Mouse (Mus musculus) retina, embryonic 14.5 days (tissue): ENCODE data around the gene Atp6v0b.

Experiments
- DNase-seq: peaks from one replicate; pipeline ENCODE4 v3.0.0-alpha.2; 2015; ENCODE audit warnings: low spot score

Gene Atp6v0b

DNA sequence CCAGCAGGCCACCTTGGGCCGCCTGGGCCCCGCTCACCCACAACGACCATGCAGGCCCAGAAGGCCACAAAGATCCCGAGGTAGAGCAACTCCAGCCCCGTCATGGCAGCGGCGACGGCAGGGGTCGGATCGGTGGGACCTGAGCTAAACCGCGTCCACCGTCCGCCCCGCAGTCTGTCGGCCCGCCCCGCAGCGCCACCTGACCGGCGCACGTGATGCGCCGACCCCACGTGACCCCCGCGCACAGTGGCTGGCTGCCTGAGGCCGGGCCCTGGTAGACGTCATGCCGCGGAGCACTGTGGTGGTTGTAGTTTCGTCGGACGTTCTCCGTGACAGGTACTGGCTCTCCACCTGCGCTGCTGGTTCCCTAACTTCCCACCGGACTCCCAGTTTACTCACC lies at the start of gene Atp6v0b:
Atp6v0b (minus strand) TSS at position 201 of the 400 bp plus-strand sequence.
- DNase-seq, result peak; percentile 92

DNA sequence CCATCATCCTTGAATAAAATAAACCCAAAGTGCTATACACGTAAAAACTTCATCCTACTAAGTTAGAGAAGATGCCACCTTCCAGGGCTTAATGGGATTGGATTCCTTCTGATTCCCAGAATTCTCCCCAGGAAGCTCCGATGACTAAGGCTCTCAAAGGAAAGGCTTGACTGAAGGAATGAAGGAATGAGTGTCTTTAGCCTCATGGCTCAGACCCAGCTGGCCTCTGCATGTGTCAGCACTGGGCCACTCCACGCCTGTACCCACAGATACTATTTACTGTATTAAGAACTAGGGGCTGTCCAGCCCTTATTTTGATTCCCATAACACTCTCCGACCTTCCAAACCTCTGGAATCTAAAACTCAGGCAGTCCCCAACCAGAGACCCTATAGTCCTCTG lies 46.9 kb upstream of the Atp6v0b start:
- DNase-seq, result no peak

- no peak for DNase-seq
Measured at GRCm38 (mm10) chr4:117933248-117933647, 46.1 kb upstream of the Atp6v0b start.

DNA sequence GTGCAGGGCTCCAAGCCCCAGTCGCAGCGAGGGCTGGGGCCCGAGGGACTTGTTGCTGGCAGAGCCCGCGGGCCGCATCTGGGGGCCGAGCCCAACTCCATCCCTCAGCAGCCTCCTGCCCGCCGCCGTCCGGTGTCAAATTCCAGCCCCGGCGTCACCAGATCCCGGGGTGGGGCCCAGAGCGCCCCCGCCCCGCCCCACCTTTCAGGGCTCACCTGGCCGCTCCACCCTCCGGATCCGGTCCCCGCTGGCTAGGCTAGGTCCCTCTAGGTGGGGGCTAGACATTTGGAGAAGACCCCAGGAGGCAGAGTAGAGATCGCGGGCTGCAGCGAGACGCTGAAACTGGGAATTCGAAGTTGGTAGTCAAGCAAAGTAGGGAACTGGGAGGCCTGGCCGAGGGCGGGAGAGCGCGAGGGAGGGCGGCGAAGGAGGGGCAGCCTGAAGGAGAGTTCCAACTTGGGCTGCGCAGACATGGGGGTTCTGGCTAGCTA lies 42.3 kb upstream of the Atp6v0b start, which contains the start of gene Artn:
Artn (minus strand) TSS at position 373 of the 491 bp plus-strand sequence.
- peak; percentile 45 for DNase-seq

GRCm38 (mm10) chr4:117928699-117929241 lies 41.6 kb upstream of the Atp6v0b start:
- DNase-seq, result peak; percentile 76

DNA sequence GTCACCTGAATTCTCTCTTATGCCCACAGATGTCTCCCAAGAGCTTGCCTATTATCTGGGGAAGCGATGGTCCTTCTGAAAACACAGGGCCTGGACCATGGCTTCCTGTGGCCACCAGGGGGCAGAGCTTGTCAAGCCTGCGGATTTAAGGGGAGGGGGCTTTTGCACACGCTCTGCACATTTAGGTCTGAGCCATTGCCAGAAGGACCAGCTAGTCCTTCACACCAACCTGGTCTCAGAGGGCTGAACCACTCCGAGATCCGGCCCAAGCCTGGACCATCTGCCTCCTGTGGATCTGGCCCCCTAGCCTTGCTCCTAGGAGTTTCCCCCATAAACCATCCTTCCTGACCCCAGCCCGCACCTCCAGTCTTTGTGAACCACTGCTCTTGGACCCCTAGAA lies 41.1 kb upstream of the Atp6v0b start:
- peak; percentile 82 for DNase-seq

GRCm38 (mm10) chr4:117926545-117927482 lies 39.7 kb upstream of the Atp6v0b start:
- peak; percentile 66 for DNase-seq

- no peak for DNase-seq
Measured at GRCm38 (mm10) chr4:117924916-117925315, 37.8 kb upstream of the Atp6v0b start.

GRCm38 (mm10) chr4:117923450-117923849 lies 36.3 kb upstream of the Atp6v0b start:
- no peak for DNase-seq

GRCm38 (mm10) chr4:117921358-117921757 lies 34.2 kb upstream of the Atp6v0b start:
- no peak for DNase-seq

GRCm38 (mm10) chr4:117918762-117919161 lies 31.6 kb upstream of the Atp6v0b start:
- DNase-seq, result no peak

- DNase-seq, result no peak
Measured at GRCm38 (mm10) chr4:117918261-117918660, 31.1 kb upstream of the Atp6v0b start.

DNA sequence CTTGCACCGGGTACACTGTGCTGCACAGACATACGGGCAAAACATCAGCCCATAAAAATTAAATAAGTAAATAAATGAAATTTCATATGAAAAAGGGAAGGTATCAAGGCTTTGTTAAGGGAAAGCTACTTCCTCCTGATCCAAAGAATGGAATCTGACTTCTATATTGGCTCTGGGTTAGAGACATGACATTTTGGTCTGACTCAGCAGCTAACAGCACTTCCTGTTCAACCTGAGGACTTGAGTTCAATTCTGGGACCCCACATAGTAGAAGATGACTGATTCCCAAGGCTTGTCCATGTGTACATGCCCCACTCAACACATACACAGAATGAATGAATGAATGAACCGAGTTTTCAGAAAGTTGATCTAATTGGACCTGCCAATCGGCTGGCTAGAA lies 30.7 kb upstream of the Atp6v0b start:
- no peak for DNase-seq

GRCm38 (mm10) chr4:117917402-117917801 lies 30.3 kb upstream of the Atp6v0b start:
- no peak for DNase-seq

DNA sequence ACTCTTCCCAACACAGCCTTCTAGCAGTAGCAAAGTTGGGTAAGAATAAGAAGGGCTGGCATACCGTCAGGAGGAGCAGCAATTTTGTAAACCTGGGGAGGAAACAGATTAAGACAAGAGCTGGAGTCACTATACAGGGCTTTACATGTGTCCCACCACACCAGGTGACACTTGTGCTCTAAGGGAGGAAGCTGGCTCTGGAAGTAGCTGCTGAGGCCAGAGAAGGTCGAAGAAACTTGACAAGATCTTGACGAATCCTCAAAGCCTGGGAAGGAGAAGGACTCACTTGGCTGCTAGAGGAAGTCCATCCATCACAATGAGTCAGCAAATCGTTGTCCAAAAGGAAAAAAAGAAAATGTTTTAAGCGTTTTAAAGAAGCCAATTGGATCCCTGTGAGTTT lies 29.3 kb upstream of the Atp6v0b start:
- DNase-seq, result no peak

GRCm38 (mm10) chr4:117915489-117916105 lies 28.5 kb upstream of the Atp6v0b start:
- DNase-seq, result no peak

GRCm38 (mm10) chr4:117914591-117915442 lies 27.7 kb upstream of the Atp6v0b start, which contains the start of gene Ipo13:
TSS of gene Ipo13 (minus strand) at chr4:117914999.
- DNase-seq, result peak; percentile 95

GRCm38 (mm10) chr4:117914031-117914430 lies 26.9 kb upstream of the Atp6v0b start:
- DNase-seq, result no peak

- DNase-seq, result no peak
Measured at GRCm38 (mm10) chr4:117913421-117913820, 26.3 kb upstream of the Atp6v0b start.

GRCm38 (mm10) chr4:117912685-117913273 lies 25.6 kb upstream of the Atp6v0b start:
- no peak for DNase-seq

- no peak for DNase-seq
Measured at GRCm38 (mm10) chr4:117912131-117912561, 25.0 kb upstream of the Atp6v0b start.
